Comparison of ENCODE assay signal across 8 mouse cellular contexts in genomic region chr2:110173818-110174247, GRCm38 (mm10).
DNase-seq lines count a peak whose midpoint lies in the region; ATAC-seq lines count a peak whose summit lies in the region.

No protein-coding gene starts in this region.

- H3K4me2 ChIP-seq in lung, embryonic 15.5 days, result no peak overlapping the region
- no peak overlapping the region for H3K4me2 ChIP-seq in hindbrain, embryonic 15.5 days
- no peak overlapping the region for H3K4me2 ChIP-seq in neural tube, embryonic 14.5 days (ENCODE audit: low read depth, low read length)

- H3K36me3 ChIP-seq in lung, embryonic 15.5 days, result no peaks in the 10 kb centered on the region
- H3K36me3 ChIP-seq in hindbrain, embryonic 15.5 days, result no peaks in the 10 kb centered on the region
- no peaks in the 10 kb centered on the region for H3K36me3 ChIP-seq in neural tube, embryonic 14.5 days (ENCODE audit: control insufficient read depth, insufficient read depth, low read length)

- peaks cover 14% of the 10 kb centered on the region for H3K4me1 ChIP-seq in lung, embryonic 15.5 days
- peaks cover 20% of the 10 kb centered on the region for H3K4me1 ChIP-seq in hindbrain, embryonic 15.5 days (replicated peaks)
- H3K4me1 ChIP-seq in neural tube, embryonic 14.5 days (ENCODE audit: control insufficient read depth, insufficient read depth, low read length), result peaks cover 6% of the 10 kb centered on the region; the same call in 1 of the 2 replicates

- H3K9me3 ChIP-seq in lung, embryonic 15.5 days, result no peaks in the 10 kb centered on the region
- H3K9me3 ChIP-seq in hindbrain, embryonic 15.5 days, result no peaks in the 10 kb centered on the region
- H3K9me3 ChIP-seq in neural tube, embryonic 14.5 days (ENCODE audit: control insufficient read depth, low read length), result no peaks in the 10 kb centered on the region

- no peak overlapping the region for H3K27ac ChIP-seq in lung, embryonic 15.5 days
- peak overlapping the region; percentile 26; the same call in 1 of the 2 replicates for H3K27ac ChIP-seq in hindbrain, embryonic 15.5 days (replicated peaks)
- peak overlapping the region; percentile 44; the same call in 1 of the 2 replicates for H3K27ac ChIP-seq in neural tube, embryonic 14.5 days (ENCODE audit: low read depth, low read length)

- H3K9ac ChIP-seq in lung, embryonic 15.5 days, result no peak overlapping the region
- H3K9ac ChIP-seq in hindbrain, embryonic 15.5 days, result no peak overlapping the region
- no peak overlapping the region for H3K9ac ChIP-seq in neural tube, embryonic 14.5 days (replicated peaks; ENCODE audit: low read depth, low read length)

- peaks cover 30% of the 10 kb centered on the region for H3K27me3 ChIP-seq in lung, embryonic 15.5 days
- no peaks in the 10 kb centered on the region for H3K27me3 ChIP-seq in hindbrain, embryonic 15.5 days
- H3K27me3 ChIP-seq in neural tube, embryonic 14.5 days (ENCODE audit: control insufficient read depth, insufficient read depth, low read length), result no peaks in the 10 kb centered on the region

- no peak overlapping the region for H3K4me3 ChIP-seq in lung, embryonic 15.5 days
- no peak overlapping the region for H3K4me3 ChIP-seq in hindbrain, embryonic 15.5 days
- H3K4me3 ChIP-seq in neural tube, embryonic 14.5 days (ENCODE audit: low read depth, low read length), result no peak overlapping the region

- no peak for DNase-seq in frontal cortex, postnatal 25 days (ENCODE audit: low spot score in 2 of 2)
- DNase-seq in lung, postnatal 25 days (ENCODE audit: low spot score), result no peak
- no peak for DNase-seq in natural killer cell, adult 2 months (ENCODE audit: low spot score in 2 of 2)
- DNase-seq in left cerebral cortex, adult 8-10 months (ENCODE audit: low spot score in 2 of 2), result no peak

- 24% methylated on average over 7 of the region's 7 CpGs for WGBS in lung, embryonic 15.5 days
- 21% methylated on average over 7 of the region's 7 CpGs for WGBS in hindbrain, embryonic 15.5 days
- 22% methylated on average over 7 of the region's 7 CpGs for WGBS in neural tube, embryonic 14.5 days

- ATAC-seq in frontal cortex, adult (ENCODE audit: low TSS enrichment), result peak; percentile 38; the same call in 1 of the 2 replicates
- peak; percentile 70 for ATAC-seq in lung, embryonic 15.5 days (ENCODE audit: borderline replicate concordance, extremely low read depth, low FRiP score, low TSS enrichment)
- peak; percentile 89 for ATAC-seq in hindbrain, embryonic 15.5 days (ENCODE audit: low FRiP score, low read depth)
- peak; percentile 91 for ATAC-seq in neural tube, embryonic 14.5 days (ENCODE audit: low read depth)

Comparison
In these comparisons a context has a peak if more than half of its experiments do, and no peak if none do; other contexts are left out.
1. ATAC-seq: peak in every context shown above with its lines; median percentile 91 in neural tube, embryonic 14.5 days; 89 in hindbrain, embryonic 15.5 days; 70 in lung, embryonic 15.5 days; 38 in frontal cortex, adult.